Mouse (Mus musculus) cortical plate, adult 2 months (tissue): ENCODE results near the gene Idua. TPM values are rescaled to one million over a fixed set of nuclear protein-coding genes. Genes with fewer than 3 reads are reported as not detected.

Experiments
- H3K27ac ChIP-seq: fragments of 200-500 bp; 2 replicates; pipeline ENCODE4 v1.5.1; 2012; ENCODE audit warnings: low read length, control low read depth, inconsistent platforms; ENCODE audit not compliant: insufficient read depth
- H3K4me1 ChIP-seq: fragments of 200-500 bp; 2 replicates; pipeline ENCODE4 v1.6.1; 2011; ENCODE audit warnings: low read length; ENCODE audit not compliant: control insufficient read depth, insufficient read depth
- H3K4me3 ChIP-seq: fragments of 200-500 bp; 2 replicates; pipeline ENCODE4 v1.5.1; 2011; ENCODE audit warnings: mild to moderate bottlenecking, low read length, control low read depth; ENCODE audit not compliant: insufficient read depth
- CTCF ChIP-seq: fragments of 200-500 bp; IDR thresholded peaks from 2 replicates; pipeline ENCODE4 v1.5.1; 2011; ENCODE audit warnings: mild to moderate bottlenecking, control low read depth, low read length; ENCODE audit not compliant: insufficient read depth; ENCODE audit errors: extremely low read depth
- POLR2A ChIP-seq: fragments of 200-500 bp; IDR thresholded peaks from 2 replicates; pipeline ENCODE4 v1.6.1; 2011; ENCODE audit warnings: mild to moderate bottlenecking, low read length, control low read depth; ENCODE audit not compliant: insufficient read depth; ENCODE audit errors: extremely low read depth
- polyA plus RNA-seq: library from polyadenylated mRNA; depleted of rRNA; stranded (reverse); fragments of >200 nt; gene quantifications from 2 replicates; pipeline ENCODE4 v1.2.3, GENCODE M21; 2012

The Idua gene
- polyA plus RNA-seq, 1 experiment: 24.0 TPM

- H3K27ac ChIP-seq: no peak overlapping the region
- H3K4me1 ChIP-seq: no peaks in the 10 kb centered on the region; the same call in 1 of the 2 replicates
- peak overlapping the region; percentile 33 for H3K4me3 ChIP-seq
- no peak for TF ChIP-seq CTCF
- TF ChIP-seq POLR2A: no peak
These were observed 34.5 kb downstream of the Idua start for GRCm38 (mm10) chr5:108694352-108695261.

DNA sequence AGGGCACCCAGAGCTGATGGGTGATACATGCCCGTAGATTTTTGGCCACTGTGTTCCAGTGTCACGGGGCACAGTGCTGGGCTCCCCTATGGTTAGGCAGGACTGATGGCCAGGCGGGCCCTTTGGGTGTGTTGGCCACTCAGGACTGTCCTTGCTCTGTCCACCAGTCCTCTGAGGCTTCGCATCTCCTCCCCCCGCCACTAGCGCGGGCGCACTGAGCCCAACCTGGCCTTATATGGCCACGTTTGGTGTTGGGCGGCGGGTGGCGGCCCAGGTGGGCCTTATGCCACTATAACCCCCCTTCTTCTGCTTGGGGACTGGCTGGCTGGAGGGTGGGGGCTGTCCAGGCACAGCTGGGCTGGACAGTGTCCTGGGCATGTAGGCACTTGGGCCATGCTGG is 35.7 kb downstream of the Idua start:
- Histone ChIP-seq H3K4me1 (no peaks in the 10 kb centered on the region; the same call in 1 of the 2 replicates), H3K4me3 (no peak overlapping the region), H3K27ac (no peak overlapping the region)
- TF ChIP-seq POLR2A (no peak), CTCF (no peak)

- H3K27ac ChIP-seq: no peak overlapping the region
- no peak overlapping the region for H3K4me3 ChIP-seq
- no peaks in the 10 kb centered on the region; the same call in 1 of the 2 replicates for H3K4me1 ChIP-seq
- TF ChIP-seq CTCF (no peak), POLR2A (no peak)
These were observed 36.4 kb downstream of the Idua start for GRCm38 (mm10) chr5:108696542-108696941.

DNA sequence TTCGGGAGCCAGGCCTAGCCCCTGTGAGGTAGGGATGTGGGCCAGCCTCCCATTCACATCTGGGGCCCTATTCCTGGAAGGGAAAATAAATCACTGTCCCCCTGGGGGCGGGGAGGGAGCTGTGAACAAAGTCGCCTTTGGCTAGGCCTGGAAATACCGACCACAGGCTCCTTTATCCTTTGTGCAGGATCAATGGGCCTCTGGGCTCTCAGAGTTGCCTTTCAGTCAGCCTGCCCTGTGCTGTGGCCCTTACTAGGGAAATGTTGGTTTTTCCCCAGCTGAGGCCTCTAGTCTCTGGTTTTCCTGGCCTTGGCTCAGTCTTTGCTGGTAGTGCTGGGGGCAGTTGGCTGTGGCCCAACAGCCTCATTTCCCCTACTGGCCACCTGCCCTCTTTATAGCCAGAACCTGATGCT is 37.2 kb downstream of the Idua start:
- TF ChIP-seq POLR2A: no peak
- no peak for TF ChIP-seq CTCF
- H3K4me3 ChIP-seq: no peak overlapping the region
- no peaks in the 10 kb centered on the region; the same call in 1 of the 2 replicates for H3K4me1 ChIP-seq
- H3K27ac ChIP-seq: 0 out of 2 replicates have a peak overlapping the region, but pooled peaks have one; percentile 63

DNA sequence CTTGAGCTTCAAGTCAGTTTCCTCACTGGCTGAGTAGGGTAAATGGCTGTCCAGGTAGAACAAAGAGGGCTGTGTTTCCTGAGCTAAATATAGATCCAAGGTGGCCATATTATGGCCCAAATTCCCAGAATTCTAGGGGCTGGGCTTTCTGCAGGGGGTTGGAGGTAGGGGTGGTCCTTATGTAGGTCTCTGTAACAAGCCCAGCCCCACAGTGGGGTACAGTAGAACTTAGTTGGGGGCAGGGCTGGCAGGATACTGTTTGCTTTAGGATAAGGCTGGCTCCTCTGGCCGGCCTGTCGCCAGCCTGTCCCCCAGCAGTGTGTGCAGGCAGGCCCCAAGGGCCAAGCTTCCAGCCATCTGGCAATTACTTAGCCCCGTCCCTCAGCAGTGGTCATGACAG is 40.2 kb downstream of the Idua start:
- Histone ChIP-seq H3K4me3 (no peak overlapping the region), H3K4me1 (no peaks in the 10 kb centered on the region), H3K27ac (no peak overlapping the region)
- no peak for TF ChIP-seq POLR2A
- TF ChIP-seq CTCF: no peak

GRCm38 (mm10) chr5:108701341-108702021 is 41.4 kb downstream of the Idua start:
- Histone ChIP-seq H3K27ac (no peak overlapping the region), H3K4me3 (no peak overlapping the region), H3K4me1 (no peaks in the 10 kb centered on the region)
- TF ChIP-seq POLR2A (no peak), CTCF (no peak)

DNA sequence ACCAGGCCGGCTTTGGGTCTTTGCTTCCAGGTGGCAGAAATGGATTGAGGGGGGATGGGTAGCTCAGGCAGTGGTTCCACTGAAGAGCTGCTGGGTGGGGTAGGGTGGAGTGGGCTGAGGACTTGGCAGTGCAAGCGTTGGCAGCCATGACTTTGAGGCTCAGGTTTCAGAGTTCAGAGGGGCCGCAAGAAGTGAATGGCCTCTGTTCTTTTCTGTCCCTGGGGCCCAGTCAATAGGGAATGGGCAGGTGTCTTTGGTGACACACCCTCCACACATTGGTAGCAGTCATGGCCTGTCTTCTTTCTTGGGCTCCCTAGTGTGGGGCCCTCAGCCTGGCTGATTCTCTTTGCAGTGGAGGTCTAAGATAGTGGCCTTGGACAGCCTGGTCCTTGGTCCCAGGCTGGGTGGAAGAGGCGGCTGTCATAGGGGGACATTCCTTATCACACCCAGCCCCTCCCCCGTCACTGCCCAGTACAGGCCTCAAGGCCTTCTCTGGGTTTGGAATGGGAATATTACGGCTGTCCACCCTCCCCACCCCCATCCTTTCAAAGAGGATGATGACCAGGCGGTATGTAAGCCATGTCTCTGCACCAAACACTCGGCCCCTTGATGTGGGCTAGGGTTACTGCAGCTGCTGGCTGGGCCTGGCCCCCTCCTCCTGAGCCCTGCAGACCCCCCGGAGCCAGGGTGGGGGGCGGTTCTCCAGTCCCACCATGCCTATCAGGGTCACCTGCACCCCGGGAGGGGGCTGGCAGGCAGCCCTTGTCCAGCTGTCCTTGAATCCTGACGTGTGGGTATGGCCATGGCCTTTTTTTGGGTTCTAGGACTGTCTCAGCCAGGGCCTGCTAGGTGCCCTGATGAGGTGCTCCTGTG is 43.9 kb downstream of the Idua start:
- no peak overlapping the region for H3K27ac ChIP-seq
- no peaks in the 10 kb centered on the region for H3K4me1 ChIP-seq
- no peak for TF ChIP-seq CTCF
- TF ChIP-seq POLR2A: no peak
- no peak overlapping the region for H3K4me3 ChIP-seq

DNA sequence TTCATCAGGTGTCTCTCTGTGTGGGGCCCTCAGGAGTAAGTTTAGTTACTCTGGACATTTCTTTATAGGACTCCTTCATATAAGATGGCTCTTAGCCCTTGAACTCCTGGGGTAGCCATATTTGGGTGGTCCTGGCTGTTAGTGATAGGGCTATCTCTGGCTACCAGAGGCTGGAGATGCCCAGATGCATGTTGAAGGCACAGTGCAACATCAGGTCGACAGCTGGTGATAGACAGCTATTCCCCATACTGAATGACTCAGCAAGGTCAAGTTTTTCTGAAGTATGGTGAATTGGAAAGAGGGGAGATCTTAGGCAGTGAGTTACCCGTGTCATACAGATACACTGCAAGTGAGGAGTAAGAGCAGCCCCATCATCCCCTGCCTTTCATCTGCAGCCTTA is 47.6 kb downstream of the Idua start:
- no peaks in the 10 kb centered on the region for H3K4me1 ChIP-seq
- H3K27ac ChIP-seq: no peak overlapping the region
- H3K4me3 ChIP-seq: no peak overlapping the region
- no peak for TF ChIP-seq CTCF
- no peak for TF ChIP-seq POLR2A

- Histone ChIP-seq H3K4me1 (0 out of 2 replicates have a peak, but pooled peaks cover 2% of the 10 kb centered on the region), H3K27ac (no peak overlapping the region), H3K4me3 (no peak overlapping the region)
- TF ChIP-seq CTCF: no peak
- no peak for TF ChIP-seq POLR2A
These were observed 48.3 kb downstream of the Idua start for GRCm38 (mm10) chr5:108708419-108708818.
